Mouse (Mus musculus) cerebellum, postnatal 36 days (tissue): ENCODE results near the gene Fgfr2.

Experiments used
- DNase-seq, 2 experiments: peaks; one replicate each; pipeline ENCODE4 v3.0.0; 2021 to 2022; ENCODE audit warnings: mixed read lengths in 2 of 2

The Fgfr2 gene

DNA sequence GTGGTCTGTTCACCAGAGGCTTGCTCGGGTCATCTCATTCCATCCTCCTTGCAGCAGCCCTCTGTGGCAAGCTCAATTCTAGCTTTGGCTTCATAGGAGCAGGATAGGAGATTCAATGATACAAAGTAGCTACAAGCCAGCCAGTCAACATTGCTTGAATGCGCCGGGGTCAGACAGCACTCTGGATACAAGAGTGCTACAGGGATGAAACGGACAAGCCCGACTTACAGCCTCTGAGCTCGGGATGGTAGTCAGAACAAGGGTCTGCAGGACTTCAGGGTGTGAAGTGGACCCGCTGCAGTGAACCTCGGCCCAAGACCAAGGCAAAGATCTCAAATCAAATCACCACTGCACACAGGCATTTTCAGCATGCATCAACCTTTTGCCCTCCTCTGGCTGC lies 1244.3 kb downstream of the Fgfr2 start:
- DNase-seq, result no peak

DNA sequence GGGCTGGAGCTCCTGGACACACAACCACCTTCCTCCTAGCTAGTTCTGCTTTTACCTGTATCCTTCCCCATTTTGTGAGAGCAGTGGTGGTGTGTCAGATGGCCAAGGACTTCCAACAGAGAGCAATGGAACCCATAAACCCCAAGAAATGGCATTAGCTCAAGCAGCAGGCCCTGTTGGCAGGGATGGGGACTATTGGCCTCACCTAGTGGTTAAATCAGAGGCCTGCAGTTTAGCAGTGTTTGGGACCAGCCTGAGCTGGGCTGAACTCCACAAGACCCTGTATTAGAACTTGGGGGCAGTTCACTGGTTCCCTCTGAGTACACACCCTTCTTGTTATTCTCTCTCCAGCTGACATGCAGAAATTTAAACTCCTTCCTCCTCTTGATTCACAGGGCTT lies 1262.0 kb downstream of the Fgfr2 start:
- no peak for DNase-seq

DNA sequence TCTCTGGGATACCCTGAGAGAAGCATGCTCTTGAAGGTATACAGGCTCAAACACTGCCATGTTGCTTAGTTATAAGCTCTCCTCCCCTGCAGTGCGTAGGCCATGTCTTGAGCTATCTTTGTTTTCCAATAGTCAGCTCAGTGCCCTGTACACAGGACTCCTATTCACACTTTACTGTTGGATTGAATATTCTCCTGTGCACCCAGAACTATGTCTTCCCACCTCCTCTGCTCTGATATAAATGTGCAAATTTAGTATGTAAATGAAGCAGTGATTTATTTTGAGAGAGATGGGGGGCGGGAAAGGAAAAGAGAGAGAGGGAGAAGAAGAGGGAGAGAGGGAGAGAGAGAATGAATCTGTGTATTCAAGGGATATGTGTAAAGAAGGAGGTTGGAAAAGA lies 1267.5 kb downstream of the Fgfr2 start:
- no peak for DNase-seq

DNA sequence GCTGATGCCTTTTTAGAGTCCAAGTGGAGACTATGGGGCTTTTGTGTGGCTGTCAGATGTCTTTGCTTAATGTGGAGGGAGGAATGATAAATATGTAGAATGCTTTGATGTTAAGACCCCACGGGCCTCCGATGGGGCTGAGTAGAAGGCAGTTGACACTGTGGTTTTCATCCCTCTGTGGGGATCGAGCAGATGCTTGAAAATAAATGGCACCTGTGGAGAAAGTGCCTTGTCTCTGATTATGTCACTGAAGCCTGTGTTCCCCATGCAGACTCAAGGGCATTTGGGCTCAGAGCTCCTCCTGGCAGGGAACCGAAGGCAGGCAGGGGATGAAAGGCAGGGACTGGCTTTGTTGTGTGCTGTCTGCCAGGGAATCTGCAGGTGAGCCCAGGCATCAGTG lies 1272.6 kb downstream of the Fgfr2 start:
- DNase-seq, result no peak

DNA sequence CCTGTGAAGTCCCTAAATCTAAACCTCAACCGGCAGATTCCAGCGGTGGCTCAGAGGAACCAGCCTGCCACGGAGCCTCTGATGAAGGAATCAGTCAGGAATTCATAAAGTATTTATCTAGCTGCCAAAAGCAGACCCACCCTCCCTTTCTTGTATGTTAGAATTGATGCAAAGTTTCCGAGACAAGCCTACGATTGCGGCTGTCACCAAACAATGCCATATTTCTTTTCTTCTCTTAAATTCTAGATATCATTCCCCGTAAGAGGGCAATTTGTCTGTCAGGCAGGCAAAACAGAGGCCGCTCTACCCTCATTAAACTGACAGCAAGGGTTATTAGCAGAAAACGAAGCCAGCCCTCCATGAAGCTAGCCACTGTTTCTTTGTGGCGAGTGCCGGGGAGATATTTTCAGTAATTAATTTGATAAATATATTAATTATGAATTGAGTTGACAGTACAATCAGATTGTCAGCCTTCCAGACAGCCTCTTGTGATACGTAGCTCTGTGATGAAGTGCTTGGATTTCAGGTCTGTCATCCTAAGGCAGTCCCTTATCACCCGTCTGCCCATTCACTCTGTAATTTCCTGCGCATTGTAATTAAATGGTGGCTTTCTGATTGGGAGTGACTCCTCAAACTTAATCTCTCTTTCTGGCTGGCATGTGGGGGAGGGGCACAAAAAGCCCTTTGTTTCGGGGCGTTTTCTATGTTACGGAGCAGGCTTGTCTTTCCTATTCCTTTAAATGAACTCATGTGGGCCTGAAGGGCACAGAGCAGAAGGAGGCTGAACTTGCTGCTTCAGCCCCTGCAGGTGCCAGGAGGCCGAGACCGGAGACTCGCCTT lies 1276.9 kb downstream of the Fgfr2 start:
- no peak for DNase-seq

DNA sequence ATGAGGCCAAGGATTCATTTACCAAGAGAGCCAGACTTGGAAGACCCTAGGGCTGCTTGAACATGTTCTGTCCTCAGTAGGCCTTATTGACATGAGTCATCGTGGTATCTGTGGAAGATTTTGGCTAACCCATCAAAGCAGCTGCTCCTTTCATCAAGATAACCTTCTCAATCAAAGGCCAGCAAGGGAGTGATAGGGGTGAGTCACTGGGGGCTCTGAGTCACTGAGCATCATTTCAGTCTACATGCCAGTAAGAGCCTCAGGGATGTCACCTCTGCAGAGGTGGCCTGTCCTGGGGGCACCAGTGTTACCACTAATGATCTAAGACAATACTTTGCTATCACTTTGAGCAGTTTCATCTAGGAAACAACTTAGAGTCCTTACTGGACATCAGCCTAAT lies 1292.9 kb downstream of the Fgfr2 start:
- DNase-seq, result no peak

DNA sequence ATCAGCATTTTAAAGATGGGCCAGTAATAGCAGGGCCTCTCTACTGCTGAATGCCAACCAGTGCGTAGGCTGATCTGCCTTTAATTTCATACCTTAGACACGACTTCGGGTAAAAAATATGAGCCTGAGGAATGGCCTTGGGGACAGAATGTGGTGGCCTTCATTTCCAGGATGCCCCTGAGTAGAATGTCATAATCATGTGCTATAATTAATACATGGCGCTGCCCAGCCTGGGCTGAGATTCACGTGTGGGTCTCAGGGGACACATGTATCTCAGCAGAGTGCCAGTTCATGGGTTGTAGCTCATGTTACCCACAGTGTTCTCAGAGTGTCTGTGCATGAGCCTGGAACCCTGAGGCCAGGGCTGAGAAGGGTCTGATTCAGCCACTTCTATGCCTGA lies 1296.3 kb downstream of the Fgfr2 start:
- no peak for DNase-seq

DNA sequence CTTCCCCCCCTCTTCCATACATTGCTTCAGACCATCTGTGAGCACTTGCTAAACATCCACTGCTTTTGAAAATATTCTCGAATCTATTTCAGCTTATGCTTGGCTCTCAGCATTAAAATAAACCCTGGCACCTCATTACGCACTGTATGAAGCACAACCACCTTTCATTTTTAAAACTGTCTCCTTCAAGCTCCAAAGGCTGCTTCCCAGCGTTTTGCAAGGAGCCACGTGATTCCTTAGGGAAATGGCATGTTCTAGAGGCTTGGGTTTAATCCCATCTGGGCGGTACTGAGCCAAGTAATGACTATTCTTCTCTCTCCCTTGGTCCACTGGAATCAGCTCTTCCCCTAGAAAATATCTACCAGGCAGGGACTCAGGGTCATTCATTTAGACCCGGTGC lies 1305.2 kb downstream of the Fgfr2 start:
- DNase-seq, result no peak

DNA sequence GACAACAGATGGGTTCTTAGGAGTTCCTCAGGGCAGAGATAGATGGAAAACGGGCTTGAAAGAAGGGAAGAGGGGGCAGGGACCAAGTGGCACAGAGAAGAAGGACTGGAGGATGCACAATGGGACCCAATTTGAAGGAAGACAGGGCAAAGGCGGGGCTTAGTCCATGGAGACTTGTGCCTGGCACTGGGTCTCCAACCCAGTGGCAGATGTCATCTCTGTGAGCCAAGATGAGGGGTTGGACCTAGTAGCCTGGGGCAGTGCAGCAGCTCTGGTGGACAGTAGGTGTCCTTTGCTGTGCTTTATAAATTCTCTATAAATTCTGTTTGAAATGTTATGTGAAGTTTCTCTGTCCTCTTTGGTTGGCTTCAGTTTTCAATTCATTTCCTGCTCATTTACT lies 1306.5 kb downstream of the Fgfr2 start:
- DNase-seq, result no peak

DNA sequence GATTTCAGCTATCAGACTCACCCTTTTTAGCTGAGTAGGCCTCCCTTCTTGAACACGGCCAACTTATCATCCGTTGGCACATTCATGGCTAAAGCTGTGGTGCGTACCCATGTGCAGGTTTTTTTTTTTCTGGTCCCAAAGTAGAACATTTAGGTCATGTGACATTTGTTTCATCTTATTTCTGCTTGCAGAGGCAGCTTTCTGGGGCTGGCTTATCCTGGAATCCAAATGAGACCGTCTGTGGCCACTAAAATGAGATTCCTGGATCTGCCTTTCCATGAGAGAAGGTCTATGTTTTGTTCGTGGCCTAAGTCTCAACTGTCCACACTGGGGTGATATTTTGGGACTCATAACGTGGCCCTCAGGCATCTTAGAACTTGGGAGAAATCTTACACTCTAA lies 1311.0 kb downstream of the Fgfr2 start:
- DNase-seq, result no peak

DNA sequence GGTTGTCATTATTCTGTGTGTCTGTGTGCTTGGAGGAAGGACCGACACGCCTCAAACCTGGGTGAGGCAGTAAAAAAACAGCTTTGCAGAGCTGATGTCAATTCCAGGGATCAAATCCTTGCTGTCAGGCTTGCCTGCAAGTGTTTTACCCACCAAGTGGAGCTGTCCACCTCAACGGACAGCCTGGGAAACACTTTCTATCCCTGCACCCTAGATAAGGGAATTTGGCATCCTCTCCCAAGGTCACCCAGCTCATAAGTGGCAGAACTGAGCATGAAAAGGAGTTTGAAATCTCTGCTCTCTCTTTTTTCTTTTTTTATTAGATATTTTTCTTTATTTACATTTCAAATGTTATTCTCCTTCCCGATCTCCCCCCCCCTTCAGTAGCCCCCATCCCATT lies 1312.2 kb downstream of the Fgfr2 start:
- no peak for DNase-seq

DNA sequence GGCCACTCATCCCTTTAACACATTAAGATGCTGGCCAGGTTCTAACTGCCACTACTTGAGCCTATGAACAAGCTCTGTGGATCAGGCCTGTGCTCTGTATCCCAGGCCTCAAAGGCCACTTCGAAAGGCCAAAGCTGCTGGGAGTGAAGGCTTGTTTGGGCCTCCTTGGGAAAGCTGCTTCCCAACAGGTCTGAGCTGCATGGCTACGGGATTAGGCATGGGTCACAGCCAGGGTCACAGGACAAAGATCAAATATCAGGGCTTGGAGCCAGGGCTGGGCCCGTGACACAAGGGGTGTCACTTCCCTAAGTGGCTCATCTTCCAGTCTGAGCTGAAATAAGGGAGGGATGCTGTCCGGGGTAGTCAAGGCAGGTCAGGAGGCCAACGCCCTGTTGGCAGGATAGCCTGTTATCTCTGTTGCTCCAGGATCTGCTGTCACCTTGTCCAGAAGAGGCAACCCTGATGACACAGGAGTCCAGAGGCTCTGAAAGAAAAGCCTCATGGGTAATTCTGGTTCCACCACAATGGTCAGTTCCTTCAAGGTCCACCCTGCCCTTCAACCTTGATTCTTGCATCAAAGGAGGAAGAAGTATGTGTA lies 1313.5 kb downstream of the Fgfr2 start:
- DNase-seq, result no peak

DNA sequence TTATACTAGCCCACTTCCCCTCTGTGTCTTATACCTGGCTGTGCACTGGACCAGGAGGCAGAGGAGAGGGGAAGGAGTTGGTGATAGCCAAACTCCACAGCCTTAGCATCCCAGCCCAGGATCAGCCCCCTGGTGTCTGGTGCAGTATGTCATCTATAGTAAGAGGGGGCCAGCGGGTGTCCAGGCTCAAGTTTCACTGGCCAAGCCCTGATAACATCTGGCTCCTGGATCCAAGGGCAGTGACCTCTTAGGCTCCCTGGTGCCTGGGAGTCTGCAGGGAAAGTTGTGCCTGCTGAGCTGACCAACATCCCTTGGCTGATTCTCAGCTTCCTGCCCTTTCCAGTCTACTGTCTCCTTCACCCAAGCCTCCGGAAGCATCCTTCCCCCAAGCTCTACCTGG lies 1315.9 kb downstream of the Fgfr2 start:
- no peak for DNase-seq

DNA sequence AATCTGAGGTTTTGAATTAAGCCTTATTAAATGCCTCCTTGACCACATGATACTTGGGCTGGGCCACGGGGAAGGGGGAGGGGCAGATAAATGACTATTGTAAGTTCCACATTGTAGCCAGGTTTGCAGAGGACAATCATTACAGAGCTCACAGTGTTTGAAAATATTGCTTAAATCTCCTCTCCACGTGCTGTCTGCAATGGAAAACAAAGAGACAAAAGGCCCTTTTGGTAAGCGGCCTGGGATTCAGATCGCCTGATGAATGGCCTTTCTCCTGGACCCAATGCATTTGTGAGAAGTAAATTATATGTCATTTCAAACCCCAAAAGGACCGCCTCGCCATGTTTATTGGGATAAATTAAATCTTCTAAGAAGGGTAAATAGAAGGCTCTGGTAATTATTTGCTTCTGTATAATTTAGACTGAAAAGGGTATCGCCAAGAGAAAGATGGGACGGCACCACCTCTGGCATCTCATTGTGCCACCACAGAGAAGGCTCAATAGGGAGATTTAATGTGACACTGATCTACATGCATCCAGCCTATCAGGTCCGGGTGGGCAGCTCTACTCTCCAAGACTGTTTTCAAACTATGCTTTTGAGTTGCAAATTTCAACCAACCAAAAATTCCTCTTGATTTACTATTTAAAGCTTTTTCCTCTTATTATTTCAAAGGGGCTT lies 1317.5 kb downstream of the Fgfr2 start:
- DNase-seq, result no peak

DNA sequence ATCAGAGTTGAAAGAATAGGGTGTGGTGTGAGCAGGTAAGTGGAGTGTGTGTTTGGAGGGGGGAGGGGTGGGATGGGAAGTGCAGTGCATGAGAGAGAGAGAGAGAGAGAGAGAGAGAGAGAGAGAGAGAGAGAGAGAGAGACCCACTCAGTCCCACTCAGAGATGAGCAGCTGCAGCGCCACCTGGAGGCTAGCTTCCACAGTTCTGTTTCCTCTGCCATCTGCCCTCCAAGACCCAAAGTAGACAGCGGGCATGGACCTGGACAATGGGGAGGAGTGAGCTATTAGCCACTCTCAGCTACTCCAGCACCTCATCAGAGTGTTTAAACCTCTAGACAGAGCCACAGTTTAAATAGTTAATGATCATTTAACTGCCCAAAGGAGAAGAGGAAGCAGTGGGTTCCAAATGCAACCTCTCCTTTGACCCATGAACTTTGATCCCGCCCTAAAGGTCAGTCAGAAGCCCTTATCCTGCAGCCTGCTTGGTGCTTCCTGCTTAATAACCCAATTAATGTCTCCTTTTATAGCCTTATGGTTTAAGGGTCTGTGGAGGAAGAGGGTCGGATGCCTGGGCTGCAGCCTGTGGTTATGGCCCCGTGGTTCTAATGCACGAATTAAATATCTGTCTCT lies 1322.6 kb downstream of the Fgfr2 start:
- no peak for DNase-seq

DNA sequence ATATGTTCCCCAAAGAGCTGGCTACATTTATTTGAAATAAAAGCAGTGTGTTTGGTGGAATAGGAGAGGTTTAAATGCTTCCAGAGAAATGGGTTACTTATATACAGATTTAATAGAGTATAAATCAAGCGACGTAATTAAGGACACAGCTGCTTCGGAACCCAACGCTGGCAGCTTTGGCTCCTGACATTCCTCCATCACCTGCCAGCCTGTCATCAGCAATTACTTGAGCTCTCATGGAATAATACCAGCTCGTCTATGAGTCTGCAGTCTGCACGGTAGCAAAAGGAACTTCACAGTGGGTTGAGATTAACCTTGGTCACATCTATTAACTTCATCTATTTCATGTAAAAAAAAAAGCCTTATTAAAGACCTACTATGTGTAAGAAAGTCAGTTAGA lies 1326.0 kb downstream of the Fgfr2 start:
- DNase-seq, result no peak

DNA sequence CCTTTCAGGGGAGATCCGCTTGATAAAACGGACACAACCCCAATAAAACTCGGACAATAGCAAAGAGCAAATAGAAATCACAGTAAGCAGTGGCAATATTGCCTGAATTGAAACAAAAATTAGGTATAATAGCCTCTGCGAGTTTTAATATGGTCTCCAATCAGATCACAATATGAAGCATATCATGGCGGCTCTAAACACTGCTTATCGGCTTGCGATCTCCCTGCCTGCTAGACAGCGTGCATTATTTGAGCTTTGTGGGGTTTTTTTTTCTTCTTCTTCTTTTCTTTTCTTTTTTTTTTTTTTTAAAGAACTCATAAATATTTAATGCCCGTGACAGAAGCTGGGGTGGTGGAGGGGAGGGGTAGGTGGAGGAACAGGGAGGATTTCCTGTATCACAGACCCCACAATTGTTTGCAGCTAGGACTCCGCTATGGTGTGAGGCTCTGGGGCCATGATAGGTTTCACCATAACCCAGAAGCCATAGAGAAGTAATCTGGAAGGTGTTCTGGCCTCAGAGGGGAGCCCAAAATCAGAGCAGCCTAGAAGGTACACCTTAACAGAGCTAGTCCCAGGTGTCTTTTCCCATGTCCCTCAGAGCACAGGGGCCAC lies 1334.4 kb downstream of the Fgfr2 start:
- no peak for DNase-seq

DNA sequence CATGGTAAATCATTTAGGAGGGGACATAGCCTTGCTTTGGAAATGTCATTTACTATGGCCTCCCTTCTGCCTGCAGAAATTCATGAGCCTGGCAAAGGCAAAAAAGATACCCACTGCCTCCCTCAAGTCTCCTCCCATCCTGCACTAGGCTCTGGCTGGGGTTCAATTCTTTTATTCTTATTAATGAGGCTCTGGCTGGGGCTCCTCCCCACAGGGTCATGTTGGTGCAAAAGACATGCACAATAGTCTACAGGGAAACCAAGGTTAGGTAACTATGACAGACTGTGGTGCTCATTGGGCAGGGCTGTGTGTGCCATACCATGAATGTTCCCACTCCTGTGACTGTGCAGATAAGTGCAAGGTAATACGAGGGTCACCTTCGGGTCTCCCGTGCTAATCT lies 1337.4 kb downstream of the Fgfr2 start:
- DNase-seq, result no peak

DNA sequence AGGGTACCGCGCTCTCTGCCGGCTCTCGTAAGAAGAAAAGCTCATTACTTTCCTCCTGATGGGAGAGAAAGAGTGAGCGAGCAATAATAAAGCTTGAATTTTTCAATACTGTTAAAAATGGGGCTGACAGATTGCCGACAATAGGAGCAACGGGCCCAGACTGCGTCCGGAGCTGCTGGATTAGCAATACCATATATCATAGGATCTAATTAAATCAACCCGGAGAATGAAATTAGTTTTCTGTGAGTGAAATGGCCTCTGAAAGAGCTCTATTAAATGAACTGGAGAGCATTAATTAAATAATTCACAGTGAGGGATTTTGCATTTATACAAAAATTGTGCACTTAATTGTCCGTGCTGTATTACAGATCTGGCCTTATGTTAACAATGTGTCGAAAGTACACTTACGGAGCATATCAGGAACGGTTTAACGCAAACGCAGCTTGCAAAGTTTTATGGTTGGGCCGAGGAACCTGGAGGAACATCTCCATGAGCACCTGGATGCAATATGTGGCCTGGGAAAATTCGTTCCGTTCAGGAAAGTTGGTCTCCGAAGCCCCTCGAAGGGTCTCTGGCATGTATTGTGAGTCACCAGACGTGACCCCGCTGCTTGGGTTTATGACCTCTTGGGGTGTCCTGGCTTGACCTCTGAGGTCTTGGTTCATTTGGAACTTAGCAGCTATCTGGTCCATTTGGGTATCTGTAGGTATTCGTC lies 1344.7 kb downstream of the Fgfr2 start:
- no peak for DNase-seq

DNA sequence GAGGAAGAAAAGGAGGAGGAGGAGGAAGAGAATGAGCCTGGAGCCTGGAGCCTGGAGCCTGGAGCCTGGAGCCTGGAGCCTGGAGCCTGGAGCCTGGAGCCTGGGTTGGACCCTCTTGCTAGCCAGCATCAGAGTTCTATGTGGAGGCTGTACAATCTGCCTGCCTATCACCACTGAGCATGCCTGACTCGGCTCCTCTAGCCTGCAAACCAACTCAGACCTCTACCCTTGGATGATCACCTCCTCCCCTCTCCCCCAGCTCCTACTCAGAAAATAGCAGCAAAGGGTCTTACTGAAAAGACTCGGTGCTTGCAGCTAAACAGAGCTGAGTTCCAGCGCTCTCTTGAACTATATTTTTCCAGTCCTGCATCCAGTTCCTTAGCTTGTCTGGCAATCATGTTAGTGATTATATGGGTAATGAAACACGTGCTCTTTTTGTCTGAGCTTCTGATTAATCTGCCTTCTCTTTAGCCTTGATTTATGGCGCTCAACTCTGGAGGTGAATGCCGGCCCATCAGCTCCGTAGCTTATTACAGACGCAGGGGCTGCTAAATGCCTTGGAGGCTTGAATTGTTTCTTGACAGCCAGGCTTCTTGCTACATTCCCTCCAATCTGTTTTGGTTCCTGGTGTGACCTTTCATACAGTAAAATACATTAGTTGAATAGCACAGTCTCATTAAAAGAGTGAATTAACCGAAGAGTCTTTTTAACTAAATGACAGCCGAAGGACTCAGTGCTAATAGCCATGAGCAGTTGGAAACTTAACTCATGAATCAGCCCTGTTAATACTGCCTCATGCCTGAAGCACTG lies 1345.5 kb downstream of the Fgfr2 start:
- no peak for DNase-seq

DNA sequence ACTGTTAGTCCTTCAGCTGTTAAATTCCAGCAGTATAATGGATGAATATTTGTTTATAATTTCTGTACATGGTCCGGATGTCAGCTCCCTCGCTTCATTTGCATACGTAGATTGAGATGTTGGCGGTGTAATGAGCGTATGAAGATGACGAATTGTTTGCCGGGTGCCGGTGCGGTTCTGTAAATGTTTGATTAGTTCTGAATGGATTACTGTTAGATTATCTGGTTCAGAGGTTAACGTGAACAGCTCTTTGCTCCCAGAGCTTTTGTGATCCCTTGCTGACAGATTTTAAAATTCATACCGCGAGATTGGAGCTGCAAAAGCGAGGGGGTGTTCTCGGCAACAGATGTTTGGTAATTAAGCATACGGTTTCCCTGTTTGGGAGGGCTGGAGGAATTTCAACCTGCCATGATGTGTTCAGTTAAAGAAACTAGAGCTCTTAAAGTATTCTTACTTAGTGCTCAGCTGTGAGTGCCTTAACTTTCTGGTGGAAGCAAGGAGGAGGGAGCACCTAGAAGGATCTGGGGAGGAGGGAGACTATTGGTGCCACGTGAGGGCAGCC lies 1346.9 kb downstream of the Fgfr2 start:
- no peak for DNase-seq
